Mouse (Mus musculus): Measurements from ENCODE around the gene Acap3.
A peak's percentile ranks its signal among the peaks of the same experiment; 100 is the strongest.

Acap3 gene

DNA sequence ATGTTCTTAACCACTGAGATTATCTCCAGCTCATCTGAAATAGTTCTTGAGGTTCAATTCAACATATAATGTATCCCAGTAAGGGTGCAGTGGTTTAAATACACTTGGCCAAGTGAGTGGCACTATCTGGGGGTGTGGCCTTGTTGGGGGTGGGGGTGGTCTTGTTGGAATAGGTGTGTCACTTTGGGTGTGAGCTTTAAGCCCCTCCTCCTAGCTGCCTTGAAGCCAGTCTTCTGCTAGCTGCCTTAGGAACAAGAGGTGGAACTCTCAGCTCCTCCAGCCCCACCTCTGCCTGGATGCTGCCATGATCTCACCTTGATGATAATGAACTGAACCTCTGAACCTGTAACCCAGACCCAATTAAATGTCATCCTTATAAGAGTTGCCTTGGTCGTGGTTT, 40.4 kb downstream of the Acap3 start:
- DNase-seq (ENCODE audit: low spot score in 2 of 2), result no peak

DNA sequence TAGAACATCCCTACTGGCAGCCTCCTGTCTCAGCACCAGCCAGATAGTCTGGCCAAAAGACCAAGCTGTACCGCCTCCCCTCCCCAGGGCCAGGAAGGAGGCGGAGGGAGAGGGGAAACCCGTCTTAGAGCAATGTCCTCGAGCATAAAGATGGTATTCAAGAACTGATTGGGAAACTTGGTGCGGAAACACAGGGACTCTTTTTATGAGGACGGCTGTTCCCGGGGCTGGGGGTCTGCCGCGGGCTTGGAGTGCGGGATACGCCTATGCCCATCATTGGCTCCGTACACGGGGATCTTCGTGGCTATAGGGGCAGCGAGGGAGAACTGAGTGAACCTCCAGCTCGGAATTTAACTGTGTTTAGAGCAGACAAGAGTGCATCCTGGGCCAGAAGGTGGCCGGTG, 51.4 kb downstream of the Acap3 start:
- DNase-seq (ENCODE audit: low spot score in 2 of 2), result peak; percentile 28 to 50

DNA sequence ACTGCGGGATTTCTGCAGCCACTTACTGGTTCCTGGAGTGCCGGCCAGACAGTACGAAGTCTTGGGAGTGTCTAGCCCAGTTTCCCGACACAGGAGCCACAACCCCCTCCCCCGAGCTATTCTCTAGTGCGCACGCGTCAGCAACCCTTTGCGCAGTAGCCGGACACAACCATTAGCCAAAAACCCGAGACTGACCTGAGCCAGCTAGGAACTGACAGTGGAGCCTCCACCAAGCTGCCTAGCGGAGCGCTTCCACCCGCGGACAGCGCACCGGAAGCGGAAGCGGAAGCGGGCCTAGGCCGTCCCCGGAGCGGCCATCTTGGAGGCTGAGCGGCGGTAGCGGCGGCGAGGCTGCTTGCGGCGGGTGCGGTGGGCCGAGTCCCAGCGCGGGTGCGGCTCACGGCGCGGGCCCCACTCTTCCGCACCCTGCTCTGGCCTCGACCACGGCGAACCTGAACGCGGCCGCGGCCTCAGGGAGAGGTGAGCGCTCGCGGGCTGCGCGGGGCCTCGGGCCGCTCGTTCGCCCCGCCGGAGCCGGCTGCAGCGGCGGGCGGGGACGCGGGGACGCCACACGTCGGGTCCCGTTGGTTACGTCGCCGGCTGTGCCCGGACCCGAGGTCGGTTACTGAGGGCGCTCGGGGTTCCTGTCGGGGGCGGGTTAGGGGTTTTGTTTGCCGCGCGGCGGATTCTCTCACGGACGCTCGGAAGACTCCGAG, 52.1 kb downstream of the Acap3 start, which contains the start of gene Ube2j2:
Ube2j2 (plus strand) TSS at position 298 of the 716 bp plus-strand sequence.
- DNase-seq (ENCODE audit: low spot score in 2 of 2), result peak; percentile 91 to 92

DNA sequence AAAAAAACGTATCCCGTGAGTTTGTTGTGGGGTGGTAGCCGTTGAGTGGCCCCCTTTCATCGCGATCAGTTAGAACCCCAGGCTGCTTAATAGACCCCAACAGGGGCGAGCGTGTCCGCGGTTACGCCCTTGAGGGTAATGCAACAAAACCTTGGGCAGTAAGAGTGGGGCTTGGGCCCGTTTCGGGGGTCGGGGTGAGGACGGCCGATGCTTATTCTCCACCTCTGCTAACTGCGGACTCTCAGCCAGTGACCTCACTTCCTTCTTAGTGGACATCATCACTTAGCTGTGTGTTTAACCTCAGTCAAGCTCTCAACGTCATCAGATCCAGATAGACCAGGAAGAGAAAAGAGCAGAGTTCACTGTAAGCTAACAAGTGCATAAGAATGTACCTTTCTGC, 52.6 kb downstream of the Acap3 start:
- no peak for DNase-seq (ENCODE audit: low spot score in 2 of 2)

DNA sequence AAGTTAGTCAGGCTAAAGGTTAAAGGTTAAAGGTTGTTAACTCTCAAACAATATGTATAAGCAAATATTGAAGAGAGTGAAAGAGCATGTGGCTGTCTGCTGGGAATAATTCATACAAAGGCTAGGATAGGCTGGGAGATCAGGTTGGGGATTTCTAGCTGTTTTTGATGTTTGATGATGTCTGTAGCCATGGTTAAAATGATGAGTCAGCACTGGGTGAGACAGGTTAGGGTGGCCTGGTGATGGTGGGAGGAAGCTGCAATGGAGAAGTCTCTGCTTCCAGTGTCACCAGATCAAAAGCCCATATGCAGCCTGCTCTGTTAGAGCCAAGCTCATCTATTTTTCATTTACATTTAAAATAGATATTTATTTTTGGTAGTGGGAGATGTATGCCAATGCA, 55.5 kb downstream of the Acap3 start:
- DNase-seq (ENCODE audit: low spot score in 2 of 2), result no peak

DNA sequence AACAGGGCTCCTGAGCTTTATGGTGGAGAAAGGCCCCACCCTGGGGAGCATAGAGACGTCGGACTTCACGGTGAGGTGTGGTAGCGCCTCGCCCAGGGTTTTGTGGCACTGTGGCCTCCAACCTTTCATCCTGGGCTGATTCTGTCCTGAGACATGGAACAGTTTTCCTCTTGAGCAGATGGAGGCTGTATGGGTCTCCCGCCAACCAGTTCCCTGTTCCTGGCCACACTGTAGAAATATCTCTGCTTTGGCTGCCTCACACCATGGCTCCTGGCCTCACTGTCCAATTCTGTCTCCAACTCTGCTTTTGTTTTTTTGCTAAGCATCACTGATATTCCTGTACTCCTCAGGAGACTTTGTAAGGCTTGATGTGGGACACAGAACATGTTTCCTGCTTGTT, 63.9 kb downstream of the Acap3 start:
- no peak for DNase-seq (ENCODE audit: low spot score in 2 of 2)

Data from right cerebral cortex, postnatal 36 days (tissue).